Comparison of ENCODE assay signal across 8 mouse cellular contexts in the genomic region with DNA sequence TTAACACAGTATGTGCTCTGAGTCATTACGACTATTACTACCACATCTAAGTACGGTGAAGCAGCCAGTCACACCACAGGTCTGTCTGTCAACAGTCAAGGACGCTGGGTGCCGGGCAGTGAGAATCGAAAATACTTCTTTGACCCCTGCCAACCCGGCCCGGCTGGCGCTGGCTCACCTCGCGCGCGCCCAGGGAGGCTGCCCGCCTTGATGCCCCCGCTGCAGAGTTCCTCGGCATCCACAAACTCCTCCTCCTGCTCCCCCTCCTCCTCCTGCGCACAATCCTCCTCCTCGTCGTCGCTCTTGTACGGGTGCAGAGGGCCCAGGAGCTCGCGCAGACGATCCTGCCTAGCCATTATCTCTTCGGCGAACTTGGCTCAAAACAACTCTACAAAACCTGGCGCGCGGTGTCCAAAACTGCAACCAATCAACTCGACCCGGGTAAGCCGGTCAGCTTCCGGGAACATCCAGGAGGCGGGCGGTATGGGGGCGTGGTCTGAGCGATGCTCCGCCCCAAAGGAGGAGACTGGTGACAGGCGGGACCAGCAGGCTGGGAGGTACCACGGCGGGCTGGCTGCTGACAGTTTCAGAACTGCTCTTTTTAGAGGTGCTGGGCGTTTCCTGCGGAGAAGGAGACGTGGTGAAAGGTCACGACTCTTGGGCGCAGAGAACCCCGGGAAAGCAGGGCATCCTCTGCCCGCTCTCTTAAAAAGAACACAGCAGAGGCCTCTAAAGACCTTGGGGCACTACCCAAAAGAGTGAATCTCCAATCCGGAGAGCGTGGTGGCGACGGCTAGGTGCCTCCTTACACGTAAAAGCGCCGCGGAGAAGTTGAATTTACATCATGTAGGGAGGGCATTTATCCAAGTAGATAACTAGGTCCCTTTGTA. TPM values are rescaled to one million over a fixed set of nuclear protein-coding genes. Genes with fewer than 3 reads are reported as not detected.
DNase-seq lines count a peak whose midpoint lies in the region; ATAC-seq and TF ChIP-seq lines count a peak whose summit lies in the region.

A gene (minus strand): TSS at position 481 of the 890 bp plus-strand sequence.

- under 1% methylated on average over 55 of the region's 55 CpGs for WGBS in hindbrain, embryonic 13.5 days

- H3K36me3 ChIP-seq in hindbrain, embryonic 13.5 days: no peaks in the 10 kb centered on the region

- TF ChIP-seq CTCF in Patski (IDR thresholded peaks at IDR 0.05): no peak

- peaks cover 7% of the 10 kb centered on the region; the same call in 1 of the 2 replicates for H3K4me1 ChIP-seq in hindbrain, embryonic 13.5 days (replicated peaks)

- H3K9ac ChIP-seq in hindbrain, embryonic 13.5 days: peak within 1 kb of the TSS; percentile 72

- peak; percentile 100 for ATAC-seq in Patski
- ATAC-seq in hindbrain, embryonic 13.5 days (ENCODE audit: low FRiP score): peak; percentile 99

- peaks cover 5% of the 10 kb centered on the region for H3K27me3 ChIP-seq in Patski
- H3K27me3 ChIP-seq in hindbrain, embryonic 13.5 days: peaks cover 4% of the 10 kb centered on the region; the same call in 1 of the 2 replicates

- H3K4me2 ChIP-seq in hindbrain, embryonic 13.5 days: peak within 1 kb of the TSS; percentile 68

- POLR2A ChIA-PET in Patski (lab: Charles Lee): interaction anchor here (0.7 kb wide), 1 partner anchor 305 kb away, joined by 3 read pairs; no protein-coding TSS in a partner anchor

- H3K27ac ChIP-seq in hindbrain, embryonic 13.5 days: peak within 1 kb of the TSS; percentile 60

- CTCF ChIA-PET in Patski (lab: Charles Lee): interaction anchor here (2.4 kb wide), 1 partner anchor 12 kb away, joined by 11 read pairs; no protein-coding TSS in a partner anchor

- DNase-seq in Patski (ENCODE audit: low read depth, low spot score): peak; percentile 54
- peak; percentile 96 to 97 for DNase-seq in cerebellum, postnatal 14 days
- peak; percentile 88 to 94 for DNase-seq in frontal cortex, postnatal 14 days (ENCODE audit: low spot score in 2 of 2)
- DNase-seq in layer of hippocampus, postnatal 25 days (ENCODE audit: extremely low spot score in 1 of 2, low spot score in 1 of 2): peak; percentile 88 to 91
- peak; percentile 98 for DNase-seq in lung, postnatal 25 days (ENCODE audit: low spot score)
- DNase-seq in retina, embryonic 14.5 days (ENCODE audit: low spot score): peak; percentile 98
- peak; percentile 99 for DNase-seq in thymus, postnatal 4 days

- H3K9me3 ChIP-seq in hindbrain, embryonic 13.5 days: no peaks in the 10 kb centered on the region

- H3K4me3 ChIP-seq in hindbrain, embryonic 13.5 days: peak within 1 kb of the TSS; percentile 60

- in situ Hi-C loops in Patski (cut with MboI; ENCODE audit: low pct_unique_long_range_greater_than_20kb): no loop called here

RNA-seq across cellular contexts. Expression of the gene that starts here (rescaled TPM):
- polyA plus RNA-seq in Patski (2021): 5.6 TPM
- polyA plus RNA-seq in hindbrain, embryonic 13.5 days (2015; fragmentation: Nextera tagmentation; extraction: Ambion mirVana): 2.9 and 3.8 TPM in 2 replicates
- 1 to 10 TPM; 3.8 to 4.8 TPM for total RNA-seq in layer of hippocampus, postnatal 25 days (2021)

Comparison
In these comparisons a context has a peak if more than half of its experiments do, and no peak if none do; other contexts are left out.
1. Peak in every context shown above with its lines: DNase-seq, ATAC-seq, H3K4me3 ChIP-seq and H3K27ac ChIP-seq.